Mouse (Mus musculus): ENCODE data around the gene Dhfr.

DNA sequence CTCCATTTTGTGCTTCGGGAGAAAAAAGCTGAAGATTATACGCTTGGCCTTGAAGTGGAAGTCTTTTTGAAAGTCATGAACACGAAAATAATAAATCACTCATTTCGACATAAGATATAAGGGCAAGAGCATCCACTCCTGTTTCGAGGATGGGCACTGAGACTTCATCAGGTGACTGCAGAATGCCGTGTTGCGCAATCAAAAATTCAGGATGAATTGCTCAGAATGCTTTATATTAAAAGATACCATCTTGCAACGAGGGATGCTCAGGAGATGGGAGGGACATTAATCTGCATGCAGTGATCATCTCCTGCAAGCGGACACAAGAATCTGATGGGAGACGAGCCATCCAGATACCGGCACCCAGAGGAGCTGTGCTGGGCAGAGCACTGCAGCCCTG, 65.1 kb downstream of the Dhfr start:
- TF ChIP-seq CTCF (IDR thresholded peaks at IDR 0.05; ENCODE audit: low read depth) (no peak), EP300 (optimal IDR thresholded peaks at IDR 0.05) (no peak)

All from stomach, postnatal 0 days (tissue).